Mouse (Mus musculus) urinary bladder, adult 2 months (tissue): ENCODE measurements at regions not wholly inside any gene's neighbourhood (a gene's known extent, or its start where the extent isn't known, plus 50 kb on each side); places are given as distances from the start of the nearest gene placed in this dataset.
A peak's percentile ranks its signal among the peaks of the same experiment; 100 is the strongest.

ENCODE experiments used
- DNase-seq: peaks from one replicate; pipeline ENCODE4 v3.0.0; 2022; ENCODE audit warnings: low spot score

DNA sequence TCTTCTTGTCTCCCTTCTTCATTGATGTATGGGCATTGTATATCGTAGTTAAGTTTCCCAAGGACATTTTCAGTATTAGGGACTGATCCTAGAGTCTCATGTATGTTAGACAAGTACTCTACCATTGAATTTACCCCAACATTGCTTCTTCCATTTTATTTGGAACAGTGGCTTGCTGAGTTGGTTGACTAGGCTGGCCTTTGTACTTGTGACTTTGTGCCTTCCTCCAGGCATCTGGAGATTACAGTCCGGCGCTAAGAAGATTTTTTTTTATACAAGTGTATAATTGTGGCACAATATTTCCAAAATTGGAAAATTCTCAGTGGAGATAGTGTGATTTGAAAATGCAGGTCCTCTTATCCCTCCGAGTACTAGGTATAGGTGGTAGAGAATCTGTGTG lies 1165.5 kb upstream of the A1bg start:
- no peak for DNase-seq

DNA sequence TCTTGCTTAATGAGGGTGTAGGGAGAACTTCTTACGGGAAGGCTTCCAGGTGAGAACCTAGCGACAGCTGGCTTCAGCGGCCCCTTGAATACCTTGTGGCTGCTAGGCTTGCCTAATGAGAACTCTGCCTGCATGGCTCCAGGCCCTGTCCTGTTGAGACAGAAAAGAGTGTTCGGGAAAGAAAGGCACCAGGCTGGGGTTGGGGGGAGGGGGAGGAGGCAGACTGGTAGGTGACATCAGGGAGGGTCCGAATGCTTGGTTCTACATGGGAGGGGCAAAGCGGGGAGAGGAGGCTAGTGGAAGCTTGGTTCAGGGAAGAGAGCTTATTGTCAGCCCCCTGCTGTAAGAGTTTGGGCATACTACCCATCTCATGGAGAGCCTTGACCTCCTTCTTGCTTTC lies 1164.9 kb upstream of the A1bg start:
- no peak for DNase-seq

DNA sequence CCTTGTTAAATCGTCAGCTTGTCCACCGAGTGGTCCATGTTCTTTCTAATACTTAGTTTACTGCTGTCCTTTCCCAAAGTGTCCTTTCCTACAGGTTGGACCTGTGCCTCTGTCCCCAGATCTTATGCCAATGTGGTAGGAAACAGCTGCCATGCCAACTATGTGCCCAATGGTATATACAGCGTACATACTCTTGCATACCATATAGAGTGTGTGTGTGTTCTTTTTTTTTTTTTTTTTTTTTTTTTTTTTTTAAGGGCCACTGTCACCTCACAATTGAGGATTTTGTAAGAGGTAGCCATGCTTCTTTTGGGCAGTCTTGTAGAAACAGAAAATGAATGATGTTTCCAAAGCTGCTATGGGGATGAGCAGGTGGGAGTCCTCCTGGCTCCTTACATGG lies 1163.2 kb upstream of the A1bg start:
- no peak for DNase-seq

DNA sequence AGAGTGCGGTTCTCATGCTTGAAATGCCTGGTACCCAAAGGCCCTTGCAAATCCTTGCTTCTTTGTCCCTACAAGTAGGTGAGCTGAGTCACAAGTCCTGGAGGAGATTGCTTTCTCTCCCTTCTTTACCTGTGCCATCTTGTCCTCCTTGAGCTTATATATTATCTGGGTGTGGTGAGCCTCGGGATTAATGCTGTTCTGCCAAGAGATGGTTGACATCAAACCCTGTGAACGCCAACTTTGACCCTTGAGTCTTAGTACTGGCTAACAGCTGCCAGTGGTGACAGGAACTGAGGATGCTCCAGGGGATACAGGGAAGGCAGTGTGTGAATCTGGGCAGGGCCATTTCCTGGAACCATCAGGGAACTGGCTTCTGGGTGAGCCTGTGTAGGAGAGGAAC lies 1160.5 kb upstream of the A1bg start:
- DNase-seq: no peak

DNA sequence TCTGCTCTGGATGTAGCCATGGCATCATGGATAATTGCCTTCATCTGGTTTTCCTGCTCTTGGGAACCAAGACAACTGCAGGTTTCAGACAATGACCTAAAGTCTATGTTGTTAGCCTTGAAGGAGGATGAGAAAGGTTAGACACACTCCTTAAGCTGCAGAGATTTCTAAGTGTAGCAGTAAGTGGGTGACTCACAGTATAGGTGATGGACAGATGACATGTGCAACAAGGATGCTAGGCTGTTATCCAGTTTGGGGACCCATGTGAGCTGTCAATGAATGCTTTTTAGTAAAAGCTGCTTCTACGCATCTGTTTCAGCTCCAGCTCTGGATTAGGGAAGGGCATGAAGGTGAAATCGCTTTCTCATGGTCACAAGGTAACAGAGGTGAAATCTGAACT lies 1159.7 kb upstream of the A1bg start:
- no peak for DNase-seq

DNA sequence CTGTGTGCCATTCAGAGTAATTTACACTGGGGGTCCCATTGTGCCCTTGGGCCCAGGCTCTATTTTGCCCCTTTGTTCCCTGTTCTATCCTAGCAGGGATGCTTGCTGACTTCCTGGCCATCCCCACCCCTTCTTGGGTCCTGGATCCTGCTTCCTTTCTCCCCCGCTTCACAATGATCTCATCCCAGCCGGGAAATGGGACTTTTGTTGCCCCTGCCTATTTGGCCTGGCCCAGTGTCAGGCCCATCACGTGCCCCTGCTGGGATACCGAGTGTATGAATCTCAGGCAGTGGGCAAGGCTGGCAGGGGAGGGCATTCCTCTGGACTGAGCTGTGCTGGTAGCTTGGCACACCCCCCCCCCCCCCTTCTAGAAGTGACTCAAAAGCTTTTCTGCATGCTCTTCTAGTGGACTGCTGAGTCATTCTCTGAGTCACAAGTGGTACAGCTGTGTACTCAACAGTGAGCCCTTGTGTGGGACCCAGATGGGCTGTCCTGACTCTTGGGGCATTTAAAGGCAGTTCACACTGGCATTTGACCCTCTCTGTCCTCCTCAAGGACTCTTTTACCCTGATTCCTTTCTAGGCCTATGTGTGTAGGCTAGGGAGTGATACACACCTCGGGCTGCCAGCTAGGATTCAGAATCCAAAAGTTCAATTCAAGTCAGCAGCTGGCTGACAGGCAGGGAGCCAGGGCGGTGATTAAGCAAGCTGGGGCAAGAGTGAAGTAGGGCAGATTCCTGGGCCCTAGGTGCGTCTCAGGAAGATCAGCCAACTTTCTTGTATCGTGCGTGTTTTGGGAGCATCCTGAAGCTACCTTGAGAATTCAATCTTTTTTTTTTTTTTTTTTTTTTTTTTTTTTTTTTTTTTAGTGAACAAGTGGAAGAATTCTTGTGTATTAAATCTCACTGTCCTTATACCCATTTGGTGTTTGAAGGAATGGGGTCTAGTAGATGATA lies 1156.6 kb upstream of the A1bg start:
- DNase-seq: peak; percentile 70

DNA sequence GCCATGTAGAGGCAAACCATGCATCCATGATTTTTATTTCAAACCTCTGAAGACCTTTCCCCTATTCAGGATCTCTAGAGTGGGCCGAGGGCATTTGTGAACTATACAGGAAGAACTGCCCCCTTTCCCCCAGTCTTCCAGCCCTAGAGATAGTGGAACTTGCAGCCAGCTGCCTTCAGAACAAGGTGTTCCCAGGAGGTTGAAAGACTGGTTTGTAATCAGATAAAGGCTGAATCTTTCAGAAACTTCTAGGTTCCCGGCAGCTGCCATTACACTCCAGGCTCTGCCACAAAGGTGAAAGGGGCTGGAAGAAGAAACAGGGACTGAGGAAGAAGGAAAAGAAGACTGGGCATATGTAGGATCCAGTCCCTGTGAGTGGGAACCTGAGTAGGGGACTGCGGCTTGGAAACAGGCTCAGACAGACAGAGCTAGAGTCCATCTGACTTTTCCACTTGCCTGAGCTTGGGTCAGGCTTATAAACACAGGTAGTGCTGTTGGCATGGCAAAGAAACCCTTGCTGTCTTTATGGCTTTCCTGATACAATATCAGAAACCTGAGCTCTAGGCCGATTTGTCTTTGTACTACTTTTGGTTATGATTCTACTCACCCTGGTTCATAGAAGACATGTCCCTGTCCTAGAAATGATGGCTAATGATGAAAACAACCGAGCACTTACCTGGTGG lies 1153.9 kb upstream of the A1bg start:
- DNase-seq: no peak

DNA sequence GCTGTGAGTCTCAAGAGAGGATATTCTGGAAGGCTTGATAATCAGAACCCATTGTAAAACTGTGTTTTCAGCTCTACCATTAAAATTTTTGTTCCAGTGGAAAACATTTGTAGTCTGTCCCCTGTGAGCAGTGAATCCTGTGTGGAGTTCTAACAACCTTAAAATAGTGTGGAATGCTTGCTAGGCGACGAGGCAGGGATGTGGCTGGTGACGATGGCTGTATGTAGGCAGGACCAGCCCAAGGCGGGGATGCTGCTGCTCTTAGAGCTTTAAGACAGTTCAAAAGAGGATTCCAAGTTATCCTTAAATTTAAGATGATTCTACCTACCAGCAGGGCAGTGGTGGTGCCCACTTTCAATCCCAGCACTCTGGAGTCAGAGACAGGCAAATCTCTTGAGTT lies 1151.9 kb upstream of the A1bg start:
- no peak for DNase-seq

DNA sequence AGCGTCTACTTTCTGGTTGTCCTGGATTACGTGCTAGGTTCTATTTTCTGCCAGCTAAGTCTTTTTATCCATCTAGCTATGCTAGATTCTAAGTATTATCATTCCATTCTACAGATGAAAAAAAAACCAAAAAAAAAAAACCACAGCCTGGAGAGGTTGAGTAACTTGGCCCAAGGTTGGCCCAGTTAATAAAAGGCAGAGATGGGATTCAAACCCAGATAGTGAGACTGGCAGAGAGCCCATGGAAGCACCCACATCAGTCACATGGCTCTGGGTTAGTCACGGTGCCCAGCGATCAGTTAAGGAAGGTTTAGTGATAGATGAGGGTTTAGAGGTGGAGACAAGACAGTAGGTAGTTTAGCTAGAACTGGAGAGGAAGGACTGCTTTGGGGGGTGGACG lies 1150.8 kb upstream of the A1bg start:
- DNase-seq: no peak

DNA sequence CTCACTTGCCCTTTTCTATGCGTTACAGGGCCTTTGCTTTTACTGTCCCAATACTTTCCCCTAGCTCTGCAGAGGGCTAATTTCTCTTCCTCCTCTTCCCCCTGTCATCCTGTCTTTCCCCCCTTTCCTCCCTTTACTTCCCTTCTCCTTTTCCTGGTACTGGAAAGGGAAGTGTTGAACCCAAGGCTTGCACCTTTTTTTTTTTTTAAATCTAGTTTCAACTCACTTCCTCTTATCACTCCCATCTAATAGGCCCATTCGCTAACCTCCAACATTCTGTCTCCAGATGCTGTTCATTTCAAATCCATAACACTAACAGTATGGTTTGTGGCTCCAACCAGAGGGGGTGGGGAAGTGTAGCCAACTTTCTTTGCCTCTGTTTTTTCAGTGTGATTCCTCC lies 1148.5 kb upstream of the A1bg start:
- no peak for DNase-seq

DNA sequence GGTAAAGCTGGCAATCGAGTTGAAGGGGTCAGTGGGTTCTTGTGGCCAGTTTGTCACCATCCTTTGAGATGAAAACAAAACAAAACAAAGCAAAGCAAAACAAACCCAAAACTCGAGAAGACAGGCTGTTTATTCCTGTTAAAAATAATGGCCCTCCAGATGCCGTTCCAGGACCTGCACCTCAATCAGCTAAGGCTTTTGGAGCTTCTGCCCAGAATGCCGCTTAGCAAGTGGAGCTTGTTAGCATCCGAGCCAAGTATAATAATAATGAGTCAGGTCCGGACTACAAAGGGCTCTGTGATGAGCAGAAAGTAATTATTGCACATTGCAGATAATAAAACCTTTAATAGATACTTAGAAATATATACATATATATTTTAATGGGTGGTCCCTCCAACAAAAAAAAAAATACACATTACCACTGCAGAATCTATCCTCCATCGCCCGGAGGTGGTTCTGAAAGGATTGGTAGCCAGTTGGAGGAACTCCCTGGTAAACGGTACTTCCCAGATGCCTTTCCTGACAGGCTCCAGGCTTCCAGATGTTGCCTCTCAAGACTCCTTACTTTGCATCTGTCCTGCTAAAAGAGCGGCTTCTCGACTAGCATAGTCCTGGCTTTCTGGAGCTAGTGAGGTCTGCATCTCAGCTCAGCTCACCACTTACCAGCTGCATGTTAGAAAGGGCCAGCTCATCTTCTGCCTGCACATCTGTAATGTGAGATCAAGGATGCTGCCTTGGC lies 1145.8 kb upstream of the A1bg start:
- DNase-seq: no peak

DNA sequence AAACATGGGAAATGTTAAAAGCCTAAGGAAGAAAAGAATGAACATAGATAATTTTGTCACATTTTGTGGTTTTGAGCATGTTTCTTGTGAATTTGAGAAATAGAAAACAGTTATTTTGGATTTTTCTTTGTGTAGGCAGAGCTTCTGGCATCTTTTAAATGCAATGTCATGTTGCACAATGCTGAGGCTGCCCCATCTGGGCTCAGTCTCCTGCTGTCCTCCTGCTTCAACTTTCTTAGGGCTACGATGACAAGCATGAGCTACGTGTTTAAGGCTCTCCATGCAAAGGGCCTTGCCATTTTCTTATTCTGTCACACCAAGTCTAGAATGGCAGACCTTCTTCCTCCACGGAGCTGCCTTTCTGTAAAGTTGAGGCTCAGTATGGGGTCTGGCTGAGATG lies 1141.6 kb upstream of the A1bg start:
- DNase-seq: no peak

DNA sequence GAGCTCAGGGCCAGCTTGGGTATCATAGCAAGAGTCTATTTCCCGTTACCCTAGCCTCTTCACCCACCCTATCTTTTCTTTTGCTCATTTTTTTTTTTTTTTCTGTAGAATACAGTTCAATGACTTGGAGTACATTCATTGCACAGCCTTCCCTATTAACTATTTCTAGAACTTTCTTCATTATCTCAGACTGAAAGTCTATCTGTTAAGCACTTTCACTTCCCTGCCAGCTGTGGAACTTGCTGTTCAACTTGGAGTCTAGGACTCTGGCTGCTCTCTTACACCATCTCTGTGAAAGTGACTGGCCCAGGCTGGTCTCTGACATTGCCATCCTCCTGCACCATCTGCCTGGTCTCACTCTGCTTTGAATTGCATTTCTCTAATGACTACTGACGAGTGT lies 1134.6 kb upstream of the A1bg start:
- no peak for DNase-seq

DNA sequence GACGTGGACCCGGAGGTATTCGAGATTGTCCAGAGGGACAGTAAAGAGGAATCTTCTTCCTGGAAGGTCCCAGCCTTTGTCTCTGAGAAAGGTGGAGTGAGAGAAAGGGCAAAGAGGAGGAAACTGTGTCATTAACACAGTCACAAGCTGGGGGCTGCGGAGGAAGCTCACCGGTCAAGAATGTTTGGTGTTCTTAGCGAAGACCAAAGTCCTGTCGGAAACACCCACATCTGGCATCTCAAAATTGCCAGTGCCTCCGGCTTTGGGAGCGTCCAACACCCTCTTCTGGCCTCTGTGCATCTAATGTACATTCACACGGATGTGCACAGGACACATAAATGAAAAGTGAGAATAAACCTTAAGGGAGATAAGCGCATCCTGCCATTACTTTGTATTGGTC lies 1134.1 kb upstream of the A1bg start:
- no peak for DNase-seq

DNA sequence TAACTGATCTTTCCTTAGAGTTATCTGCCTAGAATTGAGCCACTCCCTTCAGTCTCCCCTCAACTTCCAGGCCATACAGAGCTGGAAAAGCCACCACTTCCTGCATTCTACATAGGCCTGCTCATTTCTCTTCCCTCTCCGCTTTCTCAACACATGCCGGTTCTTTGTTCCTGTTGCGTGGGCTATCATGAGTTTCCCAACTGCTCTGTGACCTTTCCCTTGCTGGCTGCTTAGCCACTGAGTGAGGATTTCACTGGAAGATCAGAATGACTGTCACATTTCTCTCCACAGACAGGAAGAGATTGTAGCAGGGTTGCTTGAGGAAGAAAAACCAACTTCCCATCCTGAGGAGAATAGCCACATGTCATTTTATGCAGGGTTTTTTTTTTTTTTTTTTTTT lies 1133.6 kb upstream of the A1bg start:
- no peak for DNase-seq

DNA sequence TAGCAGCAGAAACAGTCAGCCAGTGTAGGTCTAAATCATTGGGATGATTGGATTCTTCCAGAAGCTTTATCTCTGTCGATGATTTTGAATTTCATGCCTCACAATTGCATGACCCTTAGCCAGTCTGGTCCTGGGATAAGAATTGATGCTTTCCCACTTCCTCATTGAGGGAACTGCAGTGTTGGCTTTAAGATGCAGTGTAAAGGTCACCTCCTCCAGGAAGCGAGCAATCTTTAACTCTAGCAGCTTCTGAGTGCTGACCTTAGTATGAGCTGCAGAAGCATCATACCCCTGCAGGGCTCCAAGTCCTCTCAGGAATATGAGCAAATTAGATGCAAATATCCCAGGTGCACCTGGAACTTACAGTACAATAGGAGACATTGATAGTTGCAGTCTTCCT lies 1132.2 kb upstream of the A1bg start:
- DNase-seq: no peak

DNA sequence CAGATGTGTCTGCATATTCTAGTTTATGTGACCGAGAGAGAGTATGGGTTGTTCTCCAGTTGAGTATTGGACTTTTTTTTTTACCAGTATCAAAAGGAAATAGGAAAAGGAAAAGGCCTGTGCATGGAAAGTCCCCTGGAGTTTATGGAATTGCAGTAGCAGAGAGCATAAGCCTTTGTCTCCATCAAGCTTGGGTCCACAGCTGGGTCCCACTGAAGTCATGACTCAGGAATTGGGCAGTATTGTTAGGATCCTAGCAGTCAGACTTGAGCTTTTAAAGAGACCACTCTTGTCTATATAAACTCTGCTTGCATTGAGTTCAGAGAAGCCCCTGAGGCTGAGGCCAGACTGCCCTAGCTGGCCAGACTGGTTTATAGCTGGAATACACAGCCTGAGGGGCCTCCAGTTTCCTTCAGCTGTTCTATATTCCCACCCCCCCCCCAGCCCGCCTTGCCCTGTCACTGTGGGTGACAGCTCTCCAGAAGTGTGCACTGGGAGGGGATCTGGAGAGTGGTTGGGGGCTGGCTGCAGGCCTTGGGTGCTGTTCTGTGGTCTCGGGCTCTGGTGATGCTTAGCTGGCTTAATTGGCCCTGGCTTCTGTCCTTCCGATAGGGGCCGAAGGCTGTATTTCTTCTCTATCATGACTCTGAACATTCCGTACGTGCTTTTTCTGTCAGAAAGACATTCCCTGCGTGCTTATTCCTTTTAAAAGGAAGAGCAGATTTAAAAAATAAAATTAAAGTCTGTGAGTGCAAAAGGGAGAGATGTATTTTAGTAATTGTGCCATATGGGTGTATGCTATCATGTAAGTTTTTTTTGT lies 1130.8 kb upstream of the A1bg start:
- DNase-seq: no peak

DNA sequence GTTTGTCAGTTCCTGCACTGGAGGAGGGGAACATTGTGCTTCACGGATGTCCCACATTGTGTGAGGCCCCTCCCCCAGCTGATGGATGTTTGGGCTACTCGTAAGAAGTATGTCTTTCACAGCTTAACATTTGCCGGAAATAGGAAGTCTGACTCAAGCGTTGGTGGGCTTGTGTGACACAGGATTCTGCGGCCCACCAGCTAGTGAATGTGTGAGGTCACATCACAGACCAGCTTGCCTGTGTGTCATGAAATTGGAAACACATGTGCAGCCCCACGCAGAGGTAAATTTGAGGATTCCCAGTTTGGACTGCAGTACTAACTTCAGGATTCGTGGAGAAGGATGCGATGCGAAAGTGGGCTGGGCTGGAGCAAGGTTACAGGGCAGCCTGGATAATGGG lies 1126.6 kb upstream of the A1bg start:
- no peak for DNase-seq

DNA sequence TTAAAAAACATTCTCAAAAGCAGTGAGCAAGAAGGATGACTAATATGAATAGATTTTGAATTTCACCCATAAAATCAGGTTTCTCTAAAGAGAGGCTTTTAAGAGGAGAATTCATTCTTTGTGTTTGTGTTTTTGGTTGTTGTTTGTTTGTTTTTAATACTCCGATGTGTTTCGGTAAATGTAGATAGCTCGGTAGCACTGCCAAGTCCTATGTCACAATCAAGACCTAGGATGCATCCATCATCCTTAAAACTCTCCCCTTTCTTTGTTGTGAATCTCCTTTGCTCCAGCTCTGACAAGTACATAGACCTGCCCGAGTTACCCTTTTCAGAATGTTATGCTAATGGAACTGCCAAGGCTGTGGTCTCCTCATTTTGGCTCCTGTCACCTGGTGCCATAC lies 1126.2 kb upstream of the A1bg start:
- no peak for DNase-seq

DNA sequence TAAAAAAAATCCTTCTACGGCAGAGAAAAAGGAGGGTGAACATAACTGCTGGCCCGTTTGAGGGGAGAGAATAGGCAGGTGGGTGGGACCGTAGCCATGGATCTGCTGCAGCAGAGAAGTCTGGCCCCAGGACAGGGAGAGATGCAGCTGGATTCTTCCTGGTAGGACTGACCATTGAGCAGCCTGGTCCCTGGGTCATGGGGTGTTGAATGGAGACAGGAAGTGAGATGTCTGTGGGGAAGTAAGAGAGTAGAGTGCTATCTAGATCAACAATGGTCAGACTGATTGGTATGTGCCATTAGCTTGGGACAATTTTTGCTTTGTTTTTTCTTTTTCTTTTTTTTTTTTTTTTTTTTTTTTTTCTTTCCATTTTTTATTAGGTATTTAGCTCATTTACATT lies 1123.5 kb upstream of the A1bg start:
- DNase-seq: no peak

DNA sequence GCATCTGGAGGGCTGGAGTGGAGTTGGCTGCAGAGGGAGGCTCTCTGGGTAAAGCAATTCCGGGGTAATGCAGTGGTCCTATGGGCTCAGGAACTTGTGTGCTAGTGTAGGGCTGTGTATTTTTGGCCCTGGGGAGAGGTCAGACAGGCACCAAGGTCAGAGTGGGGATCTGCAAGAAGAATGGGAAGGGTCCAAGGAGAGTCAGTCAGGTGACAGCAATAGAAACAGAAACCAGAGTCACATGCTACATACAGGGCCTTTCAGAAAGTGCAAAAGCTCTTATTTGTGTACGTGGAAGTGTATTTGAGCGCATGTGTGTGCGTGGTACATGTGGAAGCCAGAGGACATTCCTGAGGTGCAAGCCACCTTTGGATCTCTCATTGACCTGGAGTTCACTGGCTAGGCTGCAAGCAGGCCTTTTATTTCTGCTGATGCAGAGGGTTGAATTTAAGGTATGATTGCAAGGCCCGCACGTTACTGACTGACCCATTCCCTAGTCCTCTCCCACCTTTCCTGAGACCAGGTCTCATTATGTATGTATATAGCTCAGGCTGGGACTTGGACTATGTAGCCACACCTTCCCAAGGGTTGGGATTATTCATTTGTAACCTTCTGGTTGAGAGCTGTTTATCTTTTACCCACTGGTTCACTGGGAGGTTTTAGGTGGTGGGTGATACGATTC lies 1122.0 kb upstream of the A1bg start:
- no peak for DNase-seq
